Mouse (Mus musculus): ENCODE measurements at regions not wholly inside any gene's neighbourhood (a gene's known extent, or its start where the extent isn't known, plus 50 kb on each side); places are given as distances from the start of the nearest gene placed in this dataset.
"Not testable (repeated sequence)": the region's sequence is repeated elsewhere in the genome, so short reads cannot be mapped to it uniquely, and the experiment has no call there.

- WGBS (ENCODE audit: missing documents), result 67% methylated on average over 2 of the region's 2 CpGs
- H3K27ac ChIP-seq, result no peak overlapping the region
- H3K36me3 ChIP-seq (ENCODE audit: inconsistent target), result no peaks in the 10 kb centered on the region
- no peaks in the 10 kb centered on the region for H3K79me2 ChIP-seq (ENCODE audit: inconsistent target)
- H3K4me3 ChIP-seq (ENCODE audit: inconsistent target), result no peak overlapping the region
Observed at GRCm38 (mm10) chr17:4024384-4024783, 328.3 kb upstream of the Nox3 start.

- 92% methylated on average over 9 of the region's 9 CpGs for WGBS (ENCODE audit: missing documents)
- H3K36me3 ChIP-seq (ENCODE audit: inconsistent target), result no peaks in the 10 kb centered on the region
- no peak overlapping the region for H3K4me3 ChIP-seq (ENCODE audit: inconsistent target)
- H3K79me2 ChIP-seq (ENCODE audit: inconsistent target), result no peaks in the 10 kb centered on the region
- H3K27ac ChIP-seq, result no peak overlapping the region
Observed at GRCm38 (mm10) chr17:4029202-4029601, 333.1 kb upstream of the Nox3 start.

GRCm38 (mm10) chr17:4034816-4035360, 338.8 kb upstream of the Nox3 start:
- no peak overlapping the region for H3K27ac ChIP-seq
- 91% methylated on average over 3 of the region's 3 CpGs for WGBS (ENCODE audit: missing documents)
- H3K79me2 ChIP-seq (ENCODE audit: inconsistent target), result no peaks in the 10 kb centered on the region
- no peak overlapping the region for H3K4me3 ChIP-seq (ENCODE audit: inconsistent target)
- no peaks in the 10 kb centered on the region for H3K36me3 ChIP-seq (ENCODE audit: inconsistent target)

- WGBS (ENCODE audit: missing documents), result 77% methylated on average over 5 of the region's 5 CpGs
- H3K79me2 ChIP-seq (ENCODE audit: inconsistent target), result no peaks in the 10 kb centered on the region
- no peak overlapping the region for H3K27ac ChIP-seq
- no peak overlapping the region for H3K4me3 ChIP-seq (ENCODE audit: inconsistent target)
- H3K36me3 ChIP-seq (ENCODE audit: inconsistent target), result no peaks in the 10 kb centered on the region
Observed at GRCm38 (mm10) chr17:4040104-4040664, 344.1 kb upstream of the Nox3 start.

GRCm38 (mm10) chr17:4060186-4060585, 364.1 kb upstream of the Nox3 start:
- H3K4me3 ChIP-seq (ENCODE audit: inconsistent target); H3K36me3 ChIP-seq (ENCODE audit: inconsistent target); H3K27ac ChIP-seq; H3K79me2 ChIP-seq (ENCODE audit: inconsistent target): not testable (repeated sequence)

DNA sequence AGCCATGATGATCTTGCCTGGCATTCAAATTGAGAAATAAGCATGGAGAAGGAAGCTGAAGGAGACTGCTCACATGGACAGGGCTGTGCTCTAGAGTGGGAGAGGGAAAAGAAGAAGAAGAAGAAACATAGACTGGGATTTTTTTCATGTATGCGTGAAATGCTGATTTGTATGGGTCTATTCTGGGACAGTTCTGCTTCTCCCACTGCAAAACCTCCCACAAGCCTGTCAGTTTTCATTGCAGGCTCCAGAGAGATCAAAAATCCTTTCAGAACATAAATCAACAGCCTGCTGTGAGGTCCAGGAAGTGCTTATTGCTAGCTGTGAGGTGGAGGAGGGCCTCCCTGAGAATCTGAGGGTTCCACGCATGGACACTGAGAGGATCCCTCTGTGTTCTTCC, 377.3 kb upstream of the Nox3 start:
- 24% methylated on average over 2 of the region's 2 CpGs for WGBS (ENCODE audit: missing documents)
- H3K27ac ChIP-seq, result no peak overlapping the region
- no peak overlapping the region for H3K4me3 ChIP-seq (ENCODE audit: inconsistent target)
- H3K36me3 ChIP-seq (ENCODE audit: inconsistent target), result no peaks in the 10 kb centered on the region
- H3K79me2 ChIP-seq (ENCODE audit: inconsistent target), result no peaks in the 10 kb centered on the region

GRCm38 (mm10) chr17:4080564-4080963, 384.5 kb upstream of the Nox3 start:
- Histone ChIP-seq H3K27ac (no peak overlapping the region), H3K36me3 (ENCODE audit: inconsistent target) (no peaks in the 10 kb centered on the region), H3K4me3 (ENCODE audit: inconsistent target) (no peak overlapping the region), H3K79me2 (ENCODE audit: inconsistent target) (no peaks in the 10 kb centered on the region)
- 92% methylated on average over 2 of the region's 2 CpGs for WGBS (ENCODE audit: missing documents)

- Histone ChIP-seq H3K36me3 (ENCODE audit: inconsistent target) (no peaks in the 10 kb centered on the region), H3K4me3 (ENCODE audit: inconsistent target) (no peak overlapping the region), H3K79me2 (ENCODE audit: inconsistent target) (no peaks in the 10 kb centered on the region), H3K27ac (no peak overlapping the region)
- WGBS (ENCODE audit: missing documents), result 100% methylated on average over 1 of the region's 1 CpGs
Observed at GRCm38 (mm10) chr17:4094621-4095020, 398.6 kb upstream of the Nox3 start.

GRCm38 (mm10) chr17:4103321-4103720, 407.3 kb upstream of the Nox3 start:
- Histone ChIP-seq H3K79me2 (ENCODE audit: inconsistent target) (no peaks in the 10 kb centered on the region), H3K36me3 (ENCODE audit: inconsistent target) (no peaks in the 10 kb centered on the region), H3K27ac (no peak overlapping the region), H3K4me3 (ENCODE audit: inconsistent target) (no peak overlapping the region)
- 97% methylated on average over 3 of the region's 3 CpGs for WGBS (ENCODE audit: missing documents)

GRCm38 (mm10) chr17:4109263-4109662, 413.2 kb upstream of the Nox3 start:
- no peak overlapping the region for H3K4me3 ChIP-seq (ENCODE audit: inconsistent target)
- H3K27ac ChIP-seq, result no peak overlapping the region
- WGBS (ENCODE audit: missing documents), result 51% methylated on average over 3 of the region's 3 CpGs
- H3K79me2 ChIP-seq (ENCODE audit: inconsistent target), result no peaks in the 10 kb centered on the region
- no peaks in the 10 kb centered on the region for H3K36me3 ChIP-seq (ENCODE audit: inconsistent target)

- 51% methylated on average over 4 of the region's 4 CpGs for WGBS (ENCODE audit: missing documents)
- Histone ChIP-seq H3K79me2 (ENCODE audit: inconsistent target) (no peaks in the 10 kb centered on the region), H3K27ac (no peak overlapping the region), H3K36me3 (ENCODE audit: inconsistent target) (no peaks in the 10 kb centered on the region), H3K4me3 (ENCODE audit: inconsistent target) (no peak overlapping the region)
Observed at GRCm38 (mm10) chr17:4113021-4113420, 417.0 kb upstream of the Nox3 start.

DNA sequence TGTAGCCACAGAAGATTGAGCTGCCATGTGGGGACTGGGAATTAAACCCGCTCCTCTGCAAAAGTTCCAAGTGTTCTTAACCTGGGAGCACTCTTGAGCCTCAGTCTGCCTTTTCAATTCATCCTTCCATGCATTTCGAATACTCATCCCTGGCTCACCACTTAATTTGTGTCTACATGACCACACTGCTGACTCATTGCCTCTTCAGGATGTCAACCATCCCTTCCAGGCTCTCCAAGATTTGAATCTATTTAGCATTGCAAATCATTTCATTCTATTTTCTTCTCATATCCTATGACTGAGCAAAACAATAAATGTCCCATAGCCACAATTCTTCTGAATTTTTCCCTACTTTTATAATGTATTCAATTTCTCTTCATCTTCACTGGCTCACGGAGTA, 420.4 kb upstream of the Nox3 start:
- H3K79me2 ChIP-seq (ENCODE audit: inconsistent target), result no peaks in the 10 kb centered on the region
- 94% methylated on average over 3 of the region's 3 CpGs for WGBS (ENCODE audit: missing documents)
- no peak overlapping the region for H3K27ac ChIP-seq
- H3K36me3 ChIP-seq (ENCODE audit: inconsistent target), result no peaks in the 10 kb centered on the region
- H3K4me3 ChIP-seq (ENCODE audit: inconsistent target), result no peak overlapping the region

- H3K4me3 ChIP-seq (ENCODE audit: inconsistent target), result no peak overlapping the region
- H3K36me3 ChIP-seq (ENCODE audit: inconsistent target), result no peaks in the 10 kb centered on the region
- H3K79me2 ChIP-seq (ENCODE audit: inconsistent target), result no peaks in the 10 kb centered on the region
- no peak overlapping the region for H3K27ac ChIP-seq
- WGBS (ENCODE audit: missing documents), result 88% methylated on average over 3 of the region's 3 CpGs
Observed at GRCm38 (mm10) chr17:4133678-4134077, 437.6 kb upstream of the Nox3 start.

DNA sequence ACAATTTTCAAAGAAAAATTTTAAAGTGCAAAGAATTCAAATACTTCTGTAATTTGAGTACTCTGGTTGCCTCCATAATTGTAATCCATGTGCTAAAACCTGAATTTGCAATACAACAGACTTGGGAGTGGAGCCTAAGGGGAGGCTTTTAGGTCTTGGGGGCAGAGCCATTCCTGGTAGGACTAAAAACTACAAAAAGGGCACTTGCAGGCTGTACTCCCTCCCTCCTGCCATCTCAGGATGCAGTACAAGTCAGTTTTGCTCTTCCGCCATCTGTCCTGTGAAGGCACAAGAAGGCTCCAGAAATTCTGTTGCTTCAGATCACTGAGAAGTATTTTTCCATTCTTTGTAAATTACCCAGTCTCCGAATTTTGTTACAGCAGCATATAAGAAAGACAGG, 467.4 kb upstream of the Nox3 start:
- Histone ChIP-seq H3K4me3 (ENCODE audit: inconsistent target) (no peak overlapping the region), H3K27ac (no peak overlapping the region), H3K79me2 (ENCODE audit: inconsistent target) (no peaks in the 10 kb centered on the region), H3K36me3 (ENCODE audit: inconsistent target) (no peaks in the 10 kb centered on the region)
- WGBS (ENCODE audit: missing documents), result 79% methylated on average over 2 of the region's 2 CpGs

GRCm38 (mm10) chr17:4173951-4174361, 477.9 kb upstream of the Nox3 start:
- Histone ChIP-seq H3K36me3 (ENCODE audit: inconsistent target) (no peaks in the 10 kb centered on the region), H3K27ac (no peak overlapping the region), H3K4me3 (ENCODE audit: inconsistent target) (no peak overlapping the region), H3K79me2 (ENCODE audit: inconsistent target) (no peaks in the 10 kb centered on the region)
- WGBS (ENCODE audit: missing documents), result 100% methylated on average over 4 of the region's 4 CpGs

GRCm38 (mm10) chr17:4175006-4175405, 478.9 kb upstream of the Nox3 start:
- WGBS (ENCODE audit: missing documents), result 94% methylated on average over 9 of the region's 9 CpGs
- Histone ChIP-seq H3K4me3 (ENCODE audit: inconsistent target) (no peak overlapping the region), H3K36me3 (ENCODE audit: inconsistent target) (no peaks in the 10 kb centered on the region), H3K79me2 (ENCODE audit: inconsistent target) (no peaks in the 10 kb centered on the region), H3K27ac (no peak overlapping the region)
